Mouse (Mus musculus): ENCODE results near the gene Ccdc47. TPM values are rescaled to one million over a fixed set of nuclear protein-coding genes. Genes with fewer than 3 reads are reported as not detected.
A peak's percentile ranks its signal among the peaks of the same experiment; 100 is the strongest.

The Ccdc47 gene
- 36.4 and 37.3 TPM in 2 replicates for polyA plus RNA-seq (2015; fragmentation: Nextera tagmentation; extraction: Ambion mirVana)

GRCm38 (mm10) chr11:106215927-106216729 is at the start of gene Ccdc47:
Gene Ccdc47, minus strand, starts transcription at chr11:106216344.
- ATAC-seq (ENCODE audit: insufficient read depth) = peak; percentile 93
- under 1% methylated on average over 46 of the region's 46 CpGs for WGBS (ENCODE audit: insufficient replicate concordance)
- H3K27me3 ChIP-seq = no peaks in the 10 kb centered on the region

GRCm38 (mm10) chr11:106265570-106265969 is 49.4 kb upstream of the Ccdc47 start:
- WGBS (ENCODE audit: insufficient replicate concordance) = 74% methylated on average over 4 of the region's 4 CpGs
- Histone ChIP-seq H3K9ac (no peak overlapping the region), H3K27me3 (no peaks in the 10 kb centered on the region), H3K36me3 (replicated peaks) (peaks cover 79% of the 10 kb centered on the region), H3K4me1 (replicated peaks) (peaks cover 32% of the 10 kb centered on the region), H3K4me2 (no peak overlapping the region), H3K4me3 (replicated peaks) (no peak overlapping the region), H3K9me3 (replicated peaks) (no peaks in the 10 kb centered on the region), H3K27ac (replicated peaks) (no peak overlapping the region)
- ATAC-seq (ENCODE audit: insufficient read depth) = no peak

More at GRCm38 (mm10) chr11:106215927-106216729, at the start of gene Ccdc47:
- Histone ChIP-seq H3K4me2 (peak within 1 kb of the TSS; percentile 81), H3K9me3 (replicated peaks) (no peaks in the 10 kb centered on the region), H3K27ac (replicated peaks) (peak within 1 kb of the TSS; percentile 100), H3K36me3 (replicated peaks) (peaks cover 23% of the 10 kb centered on the region), H3K9ac (peak within 1 kb of the TSS; percentile 99), H3K4me1 (replicated peaks) (peaks cover 37% of the 10 kb centered on the region), H3K4me3 (replicated peaks) (peak within 1 kb of the TSS; percentile 99)

DNA sequence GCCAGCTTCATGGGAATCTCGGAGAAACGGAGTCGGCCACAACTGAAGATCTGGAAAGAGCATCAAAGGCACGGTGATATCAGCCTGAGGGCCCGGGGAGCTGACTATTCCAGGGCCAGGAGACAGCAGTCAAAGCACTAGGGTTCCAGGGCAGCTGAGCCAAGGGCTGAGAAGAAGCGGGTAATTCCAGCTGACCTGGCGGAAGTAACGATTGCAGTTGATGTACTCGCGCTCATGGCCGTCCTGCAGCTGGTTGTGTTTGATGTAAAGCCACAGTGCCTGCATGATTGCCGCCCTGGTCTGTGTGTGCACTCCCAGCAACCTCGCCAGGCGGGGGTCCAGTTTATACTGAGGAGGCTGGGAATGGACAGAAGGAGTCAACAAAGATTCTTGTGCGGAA is 48.8 kb upstream of the Ccdc47 start:
- H3K4me2 ChIP-seq = no peak overlapping the region
- 87% methylated on average over 15 of the region's 15 CpGs for WGBS (ENCODE audit: insufficient replicate concordance)
- no peak overlapping the region for H3K4me3 ChIP-seq (replicated peaks)
- no peak overlapping the region for H3K9ac ChIP-seq
- no peak overlapping the region for H3K27ac ChIP-seq (replicated peaks)
- no peak for ATAC-seq (ENCODE audit: insufficient read depth)
- H3K9me3 ChIP-seq (replicated peaks) = no peaks in the 10 kb centered on the region
- peaks cover 26% of the 10 kb centered on the region for H3K4me1 ChIP-seq (replicated peaks)
- no peaks in the 10 kb centered on the region for H3K27me3 ChIP-seq
- peaks cover 81% of the 10 kb centered on the region for H3K36me3 ChIP-seq (replicated peaks)

DNA sequence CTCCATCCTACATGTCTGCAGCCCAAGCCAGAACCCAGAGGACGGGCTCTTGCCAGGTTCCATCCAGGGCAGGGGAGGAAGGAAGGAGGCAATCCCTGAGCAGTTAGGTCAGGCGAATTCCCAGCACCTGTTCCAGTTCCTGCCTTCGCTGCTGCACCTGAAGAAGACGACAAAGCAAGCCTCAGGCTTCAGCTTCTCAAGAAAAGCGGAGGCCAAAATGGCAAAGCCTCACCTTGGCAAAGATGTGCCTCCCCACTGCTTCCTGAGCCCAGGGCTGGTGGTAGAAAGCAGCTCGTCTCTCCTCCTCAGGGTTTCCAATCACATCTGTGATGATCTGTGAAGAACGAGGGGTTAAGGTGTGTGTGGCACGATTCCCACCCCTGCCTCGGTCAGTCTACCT is 47.8 kb upstream of the Ccdc47 start:
- Histone ChIP-seq H3K9me3 (replicated peaks) (no peaks in the 10 kb centered on the region), H3K27ac (replicated peaks) (no peak overlapping the region), H3K4me1 (replicated peaks) (peaks cover 19% of the 10 kb centered on the region), H3K27me3 (no peaks in the 10 kb centered on the region), H3K4me3 (replicated peaks) (no peak overlapping the region), H3K9ac (no peak overlapping the region), H3K36me3 (replicated peaks) (peaks cover 91% of the 10 kb centered on the region), H3K4me2 (no peak overlapping the region)
- 77% methylated on average over 9 of the region's 9 CpGs for WGBS (ENCODE audit: insufficient replicate concordance)
- no peak for ATAC-seq (ENCODE audit: insufficient read depth)

- H3K36me3 ChIP-seq (replicated peaks) = peaks cover 83% of the 10 kb centered on the region
- H3K27me3 ChIP-seq = no peaks in the 10 kb centered on the region
- no peak for ATAC-seq (ENCODE audit: insufficient read depth)
- H3K9me3 ChIP-seq (replicated peaks) = no peaks in the 10 kb centered on the region
- no peak overlapping the region for H3K4me3 ChIP-seq (replicated peaks)
- H3K4me2 ChIP-seq = no peak overlapping the region
- 82% methylated on average over 14 of the region's 14 CpGs for WGBS (ENCODE audit: insufficient replicate concordance)
- H3K4me1 ChIP-seq (replicated peaks) = peaks cover 18% of the 10 kb centered on the region
- H3K27ac ChIP-seq (replicated peaks) = no peak overlapping the region
- no peak overlapping the region for H3K9ac ChIP-seq
These were observed 44.8 kb upstream of the Ccdc47 start for GRCm38 (mm10) chr11:106260826-106261450.

GRCm38 (mm10) chr11:106256775-106257174 is 40.6 kb upstream of the Ccdc47 start:
- ATAC-seq (ENCODE audit: insufficient read depth) = no peak
- peaks cover 35% of the 10 kb centered on the region for H3K4me1 ChIP-seq (replicated peaks)
- peak overlapping the region; percentile 88 for H3K4me3 ChIP-seq (replicated peaks)
- H3K9me3 ChIP-seq (replicated peaks) = no peaks in the 10 kb centered on the region
- peak overlapping the region; percentile 90 for H3K4me2 ChIP-seq
- H3K27ac ChIP-seq (replicated peaks) = peak overlapping the region; percentile 85
- peaks cover 67% of the 10 kb centered on the region for H3K36me3 ChIP-seq (replicated peaks)
- H3K27me3 ChIP-seq = no peaks in the 10 kb centered on the region
- H3K9ac ChIP-seq = peak overlapping the region; percentile 89
- 51% methylated on average over 5 of the region's 5 CpGs for whole genome bisulfite sequencing (ENCODE audit: insufficient replicate concordance)

GRCm38 (mm10) chr11:106255685-106256451 is 39.7 kb upstream of the Ccdc47 start, which contains the start of the genes Ftsj3 and Psmc5:
Gene Ftsj3, minus strand, starts transcription at chr11:106256079.
Gene Psmc5, plus strand, starts transcription at chr11:106256154.
- peak within 1 kb of the TSS; percentile 90 for H3K4me2 ChIP-seq
- H3K27ac ChIP-seq (replicated peaks) = peak within 1 kb of the TSS; percentile 85
- peak within 1 kb of the TSS; percentile 89 for H3K9ac ChIP-seq
- H3K4me3 ChIP-seq (replicated peaks) = peak within 1 kb of the TSS; percentile 88
- H3K36me3 ChIP-seq (replicated peaks) = peaks cover 67% of the 10 kb centered on the region
- peak; percentile 95 for ATAC-seq (ENCODE audit: insufficient read depth)
- no peaks in the 10 kb centered on the region for H3K27me3 ChIP-seq
- peaks cover 35% of the 10 kb centered on the region for H3K4me1 ChIP-seq (replicated peaks)
- H3K9me3 ChIP-seq (replicated peaks) = no peaks in the 10 kb centered on the region
- WGBS (ENCODE audit: insufficient replicate concordance) = under 1% methylated on average over 42 of the region's 42 CpGs

DNA sequence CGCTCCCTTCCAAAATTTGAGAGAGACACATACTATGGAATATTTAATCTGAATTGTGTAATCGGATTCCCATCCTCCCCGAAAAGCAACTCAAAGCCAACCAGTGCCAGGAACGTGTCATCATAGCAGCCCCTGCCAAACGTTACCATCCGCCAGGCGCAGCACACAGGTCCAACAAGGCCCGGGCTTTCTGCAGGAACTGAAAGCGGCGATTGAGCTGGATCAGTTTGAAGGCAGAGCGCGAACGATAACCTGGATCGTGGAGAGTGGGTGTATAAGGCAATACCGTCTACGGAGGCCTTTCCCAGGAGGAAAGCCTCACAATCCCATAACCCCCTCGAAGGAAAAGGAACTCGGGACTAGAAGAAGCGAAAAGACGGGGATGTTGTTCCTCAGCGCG is 39.0 kb upstream of the Ccdc47 start:
- WGBS (ENCODE audit: insufficient replicate concordance) = 2% methylated on average over 22 of the region's 22 CpGs
- H3K4me3 ChIP-seq (replicated peaks) = peak overlapping the region; percentile 88
- ATAC-seq (ENCODE audit: insufficient read depth) = no peak

GRCm38 (mm10) chr11:106254767-106255166 is 38.6 kb upstream of the Ccdc47 start:
- Histone ChIP-seq H3K4me1 (replicated peaks) (peaks cover 35% of the 10 kb centered on the region), H3K4me2 (peak overlapping the region; percentile 90), H3K9me3 (replicated peaks) (no peaks in the 10 kb centered on the region), H3K27me3 (no peaks in the 10 kb centered on the region), H3K36me3 (replicated peaks) (peaks cover 71% of the 10 kb centered on the region), H3K4me3 (replicated peaks) (peak overlapping the region; percentile 88), H3K27ac (replicated peaks) (no peak overlapping the region), H3K9ac (peak overlapping the region; percentile 89)
- no peak for ATAC-seq (ENCODE audit: insufficient read depth)
- 10% methylated on average over 2 of the region's 2 CpGs for WGBS (ENCODE audit: insufficient replicate concordance)

More for the DNA sequence above, 39.0 kb upstream of the Ccdc47 start:
- H3K27ac ChIP-seq (replicated peaks) = peak overlapping the region; percentile 85
- H3K4me1 ChIP-seq (replicated peaks) = peaks cover 35% of the 10 kb centered on the region
- H3K27me3 ChIP-seq = no peaks in the 10 kb centered on the region
- H3K4me2 ChIP-seq = peak overlapping the region; percentile 90
- no peaks in the 10 kb centered on the region for H3K9me3 ChIP-seq (replicated peaks)
- peaks cover 70% of the 10 kb centered on the region for H3K36me3 ChIP-seq (replicated peaks)
- peak overlapping the region; percentile 89 for H3K9ac ChIP-seq

GRCm38 (mm10) chr11:106249326-106249725 is 33.2 kb upstream of the Ccdc47 start:
- Histone ChIP-seq H3K4me1 (replicated peaks) (peaks cover 7% of the 10 kb centered on the region), H3K36me3 (replicated peaks) (peaks cover 98% of the 10 kb centered on the region), H3K27ac (replicated peaks) (no peak overlapping the region), H3K4me3 (replicated peaks) (no peak overlapping the region), H3K9me3 (replicated peaks) (0 out of 2 replicates have a peak, but pooled peaks cover 4% of the 10 kb centered on the region), H3K27me3 (no peaks in the 10 kb centered on the region), H3K4me2 (no peak overlapping the region), H3K9ac (no peak overlapping the region)
- 83% methylated on average over 7 of the region's 7 CpGs for WGBS (ENCODE audit: insufficient replicate concordance)
- no peak for ATAC-seq (ENCODE audit: insufficient read depth)
